Mouse (Mus musculus) kidney, adult 2 months (tissue): ENCODE data around the gene Itpk1. TPM values are rescaled to one million over a fixed set of nuclear protein-coding genes. Genes with fewer than 3 reads are reported as not detected.

Source experiments
- DNase-seq: peaks from one replicate; pipeline ENCODE4 v3.0.0; 2021
- H3K27ac ChIP-seq: fragments of 200-500 bp; 2 replicates; pipeline ENCODE4 v1.5.1; 2012; ENCODE audit warnings: low read depth, low read length, control low read depth, inconsistent platforms; ENCODE audit not compliant: insufficient read depth
- H3K27me3 ChIP-seq: fragments of 200-500 bp; replicated peaks from 2 replicates; pipeline ENCODE4 v1.6.1; 2012; ENCODE audit warnings: mild to moderate bottlenecking, moderate library complexity, low read length, inconsistent platforms; ENCODE audit not compliant: control insufficient read depth, insufficient read depth
- H3K36me3 ChIP-seq: fragments of 200-500 bp; 2 replicates; pipeline ENCODE4 v1.6.1; 2012; ENCODE audit warnings: mild to moderate bottlenecking, moderate library complexity, low read length, inconsistent platforms; ENCODE audit not compliant: control insufficient read depth, insufficient read depth
- H3K4me1 ChIP-seq: fragments of 200-500 bp; 2 replicates; pipeline ENCODE4 v1.6.1; 2011; ENCODE audit warnings: low read length; ENCODE audit not compliant: control insufficient read depth, insufficient read depth
- H3K4me3 ChIP-seq: fragments of 200-500 bp; 2 replicates; pipeline ENCODE4 v1.5.1; 2011; ENCODE audit warnings: mild to moderate bottlenecking, low read depth, low read length, control low read depth; ENCODE audit not compliant: insufficient read depth
- CTCF ChIP-seq: fragments of 200-500 bp; conservative IDR thresholded peaks from 2 replicates; pipeline ENCODE4 v1.5.1; 2011; ENCODE audit warnings: low read depth, mild to moderate bottlenecking, control low read depth, low read length, moderate library complexity, mixed read lengths; ENCODE audit not compliant: insufficient read depth, insufficient read length
- POLR2A ChIP-seq: fragments of 200-500 bp; IDR thresholded peaks from one replicate; pipeline ENCODE4 v1.6.1; 2011; ENCODE audit warnings: low read depth, low read length, control low read depth
- WGBS: fragments of 180-500 bp; shearing (Covaris S2); methylation state at CpG from one replicate; pipeline ENCODE4 v1.1.7; 2018; 5-methylcytosine and 5-hydroxymethylcytosine counted together
- polyA plus RNA-seq: library from polyadenylated mRNA; depleted of rRNA; stranded (reverse); fragments of >200 nt; gene quantifications from 2 replicates; pipeline ENCODE4 v1.2.3, GENCODE M21; 2012

Gene Itpk1
- polyA plus RNA-seq, 1 experiment: 29.0 TPM

DNA sequence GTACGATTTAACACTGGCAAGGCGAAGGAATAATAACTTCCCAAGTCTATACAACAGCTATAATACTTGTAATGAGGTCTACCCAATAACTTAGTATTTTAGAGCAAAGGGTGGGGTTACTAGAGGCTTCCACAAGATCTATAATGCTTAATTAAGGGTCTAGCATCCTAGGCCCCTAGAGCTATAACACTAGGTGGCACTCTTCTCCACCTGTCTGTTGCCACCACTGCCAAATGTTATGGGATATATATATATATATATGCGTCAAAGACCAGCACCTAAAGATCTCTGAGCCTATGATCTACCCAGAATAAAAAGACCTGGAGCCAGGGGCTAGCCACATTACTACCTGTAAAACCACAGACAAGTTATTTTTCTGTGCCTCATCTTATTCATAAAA lies 35.6 kb upstream of the Itpk1 start:
- no peaks in the 10 kb centered on the region for H3K27me3 ChIP-seq
- TF ChIP-seq CTCF: peak; percentile 32; the same call in 1 of the 2 replicates
- TF ChIP-seq POLR2A: no peak
- DNase-seq: no peak
- no peaks in the 10 kb centered on the region for H3K36me3 ChIP-seq
- no peak overlapping the region for H3K27ac ChIP-seq
- H3K4me1 ChIP-seq: peaks cover 8% of the 10 kb centered on the region
- WGBS: 66% methylated on average over 3 of the region's 3 CpGs
- no peak overlapping the region for H3K4me3 ChIP-seq

- Histone ChIP-seq H3K27ac (no peak overlapping the region), H3K4me1 (peaks cover 3% of the 10 kb centered on the region; the same call in 1 of the 2 replicates), H3K27me3 (no peaks in the 10 kb centered on the region), H3K4me3 (no peak overlapping the region), H3K36me3 (no peaks in the 10 kb centered on the region)
- TF ChIP-seq CTCF: no peak
- TF ChIP-seq POLR2A: no peak
- 74% methylated on average over 5 of the region's 5 CpGs for WGBS
- DNase-seq: no peak
Observed at GRCm38 (mm10) chr12:102739096-102739495, 34.4 kb upstream of the Itpk1 start.

DNA sequence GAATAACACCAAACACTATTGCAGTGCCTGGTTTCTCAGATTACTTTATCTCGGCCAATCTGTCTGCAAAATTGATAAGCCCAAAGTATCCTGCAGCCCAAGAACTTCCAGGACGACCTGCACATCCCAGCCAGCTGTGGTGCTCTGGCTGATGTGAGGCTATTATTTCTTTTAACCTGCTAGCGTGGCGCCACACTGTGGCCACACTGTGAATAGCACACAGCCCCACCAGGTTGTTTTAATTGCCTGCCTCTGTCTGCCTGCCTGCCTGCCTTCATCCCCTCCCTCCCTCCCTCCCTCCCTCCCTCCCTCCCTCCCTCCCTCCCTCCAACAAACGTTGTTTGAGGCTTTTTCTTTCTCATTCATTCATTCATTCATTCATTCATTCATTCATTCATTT lies 28.7 kb upstream of the Itpk1 start:
- Histone ChIP-seq H3K27me3 (no peaks in the 10 kb centered on the region), H3K36me3 (no peaks in the 10 kb centered on the region), H3K4me1 (peaks cover 10% of the 10 kb centered on the region), H3K4me3 (no peak overlapping the region), H3K27ac (no peak overlapping the region)
- DNase-seq: peak; percentile 64
- WGBS: 21% methylated on average over 4 of the region's 5 CpGs
- TF ChIP-seq CTCF (peak; percentile 78), POLR2A (no peak)

- Histone ChIP-seq H3K4me3 (0 out of 2 replicates have a peak overlapping the region, but pooled peaks have one; percentile 11), H3K36me3 (no peaks in the 10 kb centered on the region), H3K27ac (peak overlapping the region; percentile 44; the same call in 1 of the 2 replicates), H3K27me3 (no peaks in the 10 kb centered on the region), H3K4me1 (peaks cover 10% of the 10 kb centered on the region)
- TF ChIP-seq CTCF (no peak), POLR2A (no peak)
- DNase-seq: peak; percentile 48
- WGBS: 24% methylated on average over 16 of the region's 16 CpGs
Observed at GRCm38 (mm10) chr12:102730798-102731619, 26.3 kb upstream of the Itpk1 start.

GRCm38 (mm10) chr12:102729855-102730797 lies 25.4 kb upstream of the Itpk1 start:
- Histone ChIP-seq H3K27ac (peak overlapping the region; percentile 44; the same call in 1 of the 2 replicates), H3K36me3 (no peaks in the 10 kb centered on the region), H3K4me1 (peaks cover 10% of the 10 kb centered on the region), H3K4me3 (peak overlapping the region; percentile 11; the same call in 1 of the 2 replicates), H3K27me3 (no peaks in the 10 kb centered on the region)
- no peak for TF ChIP-seq POLR2A
- no peak for TF ChIP-seq CTCF
- DNase-seq: peak; percentile 84
- WGBS: 43% methylated on average over 26 of the region's 26 CpGs

- no peak overlapping the region for H3K4me3 ChIP-seq
- no peaks in the 10 kb centered on the region for H3K27me3 ChIP-seq
- H3K36me3 ChIP-seq: no peaks in the 10 kb centered on the region
- no peak for DNase-seq
- peaks cover 6% of the 10 kb centered on the region for H3K4me1 ChIP-seq
- 64% methylated on average over 7 of the region's 7 CpGs for WGBS
- TF ChIP-seq POLR2A (no peak), CTCF (no peak)
- no peak overlapping the region for H3K27ac ChIP-seq
Observed at GRCm38 (mm10) chr12:102725761-102726175, 21.0 kb upstream of the Itpk1 start.

- H3K27ac ChIP-seq: no peak overlapping the region
- 94% methylated on average over 6 of the region's 6 CpGs for WGBS
- no peaks in the 10 kb centered on the region for H3K4me1 ChIP-seq
- no peaks in the 10 kb centered on the region for H3K27me3 ChIP-seq
- TF ChIP-seq CTCF: no peak
- no peak for TF ChIP-seq POLR2A
- no peak for DNase-seq
- H3K36me3 ChIP-seq: no peaks in the 10 kb centered on the region
- no peak overlapping the region for H3K4me3 ChIP-seq
Observed at GRCm38 (mm10) chr12:102725146-102725545, 20.4 kb upstream of the Itpk1 start.
